Mouse (Mus musculus): Measurements from ENCODE around the gene Fkbpl. TPM values are rescaled to one million over a fixed set of nuclear protein-coding genes. Genes with fewer than 3 reads are reported as not detected.

Gene Fkbpl
- polyA plus RNA-seq, 1 experiment from 2014 or later = 16.1 TPM

DNA sequence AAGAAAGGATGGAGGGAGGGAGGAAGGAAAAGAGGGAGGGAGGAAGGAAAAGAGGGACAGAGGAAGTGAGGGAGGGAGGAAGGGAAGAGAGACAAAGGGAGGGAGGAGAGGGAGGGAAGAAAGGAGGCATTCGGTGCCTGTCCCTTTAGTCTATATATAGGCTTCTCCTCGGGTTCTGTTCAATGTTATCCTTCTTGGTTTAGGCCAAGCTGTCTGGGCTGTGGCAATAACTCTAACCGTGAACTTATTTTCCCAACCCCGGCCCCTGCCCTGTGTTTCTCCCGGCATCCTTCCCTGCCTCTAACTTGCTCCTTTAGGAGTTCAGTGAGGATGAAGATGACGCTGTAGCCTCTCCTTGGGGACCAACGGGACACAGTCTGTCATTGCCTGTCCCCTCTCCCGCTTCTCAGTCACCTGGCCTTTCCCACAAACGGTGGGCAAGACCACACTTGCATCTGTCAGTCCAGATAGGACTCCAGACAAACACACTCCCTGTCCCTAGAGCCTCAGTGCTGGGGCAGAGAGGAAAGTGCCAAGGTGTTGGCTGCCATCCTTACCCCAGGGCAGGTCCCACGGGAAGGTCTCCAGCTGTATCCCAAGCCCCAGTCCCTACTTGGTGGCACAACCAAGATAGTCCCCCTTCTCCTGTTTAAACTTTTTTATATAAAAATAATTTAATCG, 30.1 kb downstream of the Fkbpl start:
- no peaks in the 10 kb centered on the region for H3K36me3 ChIP-seq
- peaks cover 16% of the 10 kb centered on the region for H3K4me1 ChIP-seq (replicated peaks)
- no peak overlapping the region for H3K4me2 ChIP-seq
- peaks cover 51% of the 10 kb centered on the region for H3K27me3 ChIP-seq
- no peak for ATAC-seq (ENCODE audit: low FRiP score, low read depth)
- no peaks in the 10 kb centered on the region for H3K9me3 ChIP-seq
- H3K4me3 ChIP-seq = no peak overlapping the region
- no peak overlapping the region for H3K9ac ChIP-seq
- 74% methylated on average over 11 of the region's 11 CpGs for WGBS
- no peak overlapping the region for H3K27ac ChIP-seq (replicated peaks)

DNA sequence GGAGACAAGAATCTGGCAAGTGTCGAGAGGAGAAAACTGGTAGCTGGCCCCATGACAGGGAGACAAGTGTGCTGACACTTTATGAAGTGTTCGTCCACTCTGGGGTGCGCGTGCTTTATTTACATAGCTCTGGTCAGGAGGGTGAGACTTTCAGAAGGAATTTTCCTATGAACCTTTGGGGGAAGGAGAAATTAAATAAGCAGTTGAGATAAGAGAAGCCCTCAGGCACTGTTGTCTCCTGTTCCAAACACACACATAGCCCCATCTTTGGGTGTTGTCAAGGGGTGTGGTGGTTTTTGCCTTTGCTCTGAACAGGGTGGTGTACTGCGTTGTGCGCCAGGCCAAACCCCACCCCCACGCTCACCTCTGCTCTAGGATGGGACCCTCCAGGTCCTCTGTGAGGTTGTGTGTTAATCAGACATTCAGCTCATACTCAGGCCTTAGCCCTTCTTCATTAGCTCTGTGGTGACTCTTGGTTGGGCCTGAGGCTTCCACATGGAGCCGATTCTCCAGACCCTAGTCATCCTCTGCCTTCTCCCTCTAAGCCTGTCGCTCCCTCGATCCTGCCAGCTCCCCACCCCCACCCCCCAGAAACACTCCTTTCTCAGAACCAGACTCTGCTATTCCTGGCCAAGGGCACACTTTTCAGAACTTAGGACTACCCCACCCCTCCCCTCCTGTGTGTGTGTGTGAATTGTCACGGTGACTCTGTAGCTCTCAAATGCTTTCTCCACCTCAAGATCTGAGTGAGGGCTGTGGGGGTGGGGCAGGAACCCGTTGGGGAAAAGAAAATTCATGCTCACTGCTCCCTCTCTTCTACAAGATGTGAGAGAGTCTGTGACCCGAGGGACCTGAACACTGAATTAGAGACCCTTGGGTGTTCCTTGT, 30.9 kb downstream of the Fkbpl start:
- H3K4me1 ChIP-seq (replicated peaks) = peaks cover 16% of the 10 kb centered on the region
- no peak overlapping the region for H3K4me2 ChIP-seq
- H3K4me3 ChIP-seq = no peak overlapping the region
- no peak overlapping the region for H3K27ac ChIP-seq (replicated peaks)
- 82% methylated on average over 13 of the region's 13 CpGs for WGBS
- no peak for ATAC-seq (ENCODE audit: low FRiP score, low read depth)
- no peaks in the 10 kb centered on the region for H3K9me3 ChIP-seq
- no peak overlapping the region for H3K9ac ChIP-seq
- H3K27me3 ChIP-seq = peaks cover 44% of the 10 kb centered on the region
- no peaks in the 10 kb centered on the region for H3K36me3 ChIP-seq

- peaks cover 38% of the 10 kb centered on the region for H3K27me3 ChIP-seq
- 70% methylated on average over 6 of the region's 6 CpGs for WGBS
- no peak overlapping the region for H3K4me2 ChIP-seq
- H3K27ac ChIP-seq (replicated peaks) = no peak overlapping the region
- no peaks in the 10 kb centered on the region for H3K9me3 ChIP-seq
- no peak overlapping the region for H3K9ac ChIP-seq
- no peak overlapping the region for H3K4me3 ChIP-seq
- no peaks in the 10 kb centered on the region for H3K36me3 ChIP-seq
- ATAC-seq (ENCODE audit: low FRiP score, low read depth) = no peak
- H3K4me1 ChIP-seq (replicated peaks) = peaks cover 16% of the 10 kb centered on the region
Measured at GRCm38 (mm10) chr17:34676093-34676460, 31.5 kb downstream of the Fkbpl start.

DNA sequence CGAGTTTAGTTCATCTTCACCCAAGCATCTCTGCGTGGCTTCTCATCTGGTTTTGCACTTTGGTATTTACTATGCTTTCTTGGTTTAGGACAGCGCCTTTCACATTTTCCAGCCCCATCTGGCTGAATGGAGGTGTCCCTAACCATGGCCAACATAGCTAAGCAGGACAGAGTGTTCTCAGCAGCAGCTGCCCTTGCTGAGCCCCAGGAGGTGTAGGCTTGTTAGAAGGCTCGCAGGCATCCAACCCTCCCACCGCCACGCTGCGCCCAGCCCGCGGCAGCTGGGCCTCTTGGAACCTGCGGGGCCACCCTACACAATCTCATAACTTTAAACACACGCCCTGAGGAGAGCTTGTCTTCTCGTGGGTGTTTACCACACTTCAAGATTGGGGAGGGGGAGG, 32.1 kb downstream of the Fkbpl start:
- H3K4me1 ChIP-seq (replicated peaks) = peaks cover 11% of the 10 kb centered on the region
- no peak overlapping the region for H3K4me2 ChIP-seq
- no peak overlapping the region for H3K9ac ChIP-seq
- H3K36me3 ChIP-seq = no peaks in the 10 kb centered on the region
- 84% methylated on average over 12 of the region's 12 CpGs for WGBS
- no peak for ATAC-seq (ENCODE audit: low FRiP score, low read depth)
- no peak overlapping the region for H3K27ac ChIP-seq (replicated peaks)
- no peaks in the 10 kb centered on the region for H3K9me3 ChIP-seq
- H3K27me3 ChIP-seq = peaks cover 32% of the 10 kb centered on the region
- H3K4me3 ChIP-seq = no peak overlapping the region

DNA sequence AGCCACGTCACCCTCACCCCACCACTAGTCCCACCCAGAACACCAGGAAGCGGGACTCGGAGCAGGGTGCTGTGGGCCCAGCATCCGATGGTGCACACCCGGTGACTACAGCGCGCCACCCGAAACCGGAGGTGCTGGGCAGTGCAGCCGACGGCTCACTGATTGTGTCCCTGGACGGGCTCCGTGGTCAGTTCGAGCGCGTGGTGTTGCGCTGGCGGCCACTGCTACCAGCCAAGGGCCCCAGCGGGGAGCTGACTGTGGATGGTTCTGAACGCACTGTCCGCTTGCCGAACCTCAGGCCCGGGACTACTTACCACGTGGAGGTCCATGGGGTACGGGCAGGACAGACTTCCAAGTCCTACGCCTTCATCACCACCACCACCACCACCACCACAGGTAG, 35.6 kb downstream of the Fkbpl start:
- no peak for ATAC-seq (ENCODE audit: low FRiP score, low read depth)
- 86% methylated on average over 26 of the region's 26 CpGs for WGBS
- no peak overlapping the region for H3K9ac ChIP-seq
- no peak overlapping the region for H3K27ac ChIP-seq (replicated peaks)
- H3K27me3 ChIP-seq = no peaks in the 10 kb centered on the region
- no peaks in the 10 kb centered on the region for H3K36me3 ChIP-seq
- H3K4me2 ChIP-seq = no peak overlapping the region
- H3K4me3 ChIP-seq = no peak overlapping the region
- no peaks in the 10 kb centered on the region for H3K4me1 ChIP-seq (replicated peaks)
- no peaks in the 10 kb centered on the region for H3K9me3 ChIP-seq

DNA sequence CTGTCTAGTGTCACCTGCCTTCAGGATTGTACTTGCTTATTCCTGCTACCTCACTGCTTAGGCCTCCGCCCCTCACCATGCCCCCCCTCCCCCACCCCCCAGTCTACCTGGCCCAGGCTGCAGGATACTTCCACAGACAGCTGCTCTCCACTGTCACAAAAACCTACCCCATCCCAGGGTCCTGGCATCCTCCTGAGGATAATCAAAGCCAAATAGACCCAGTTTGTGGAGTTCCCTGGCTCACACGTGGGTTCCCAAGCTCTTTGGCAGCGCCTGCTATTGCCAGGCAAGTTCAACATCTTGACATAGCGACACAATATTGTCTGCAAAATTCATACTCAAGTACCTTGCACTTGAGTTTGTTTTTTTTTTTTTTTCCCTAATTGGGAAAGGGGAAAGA, 36.1 kb downstream of the Fkbpl start:
- H3K27ac ChIP-seq (replicated peaks) = no peak overlapping the region
- no peak for ATAC-seq (ENCODE audit: low FRiP score, low read depth)
- no peak overlapping the region for H3K9ac ChIP-seq
- 0 out of 2 replicates have a peak, but pooled peaks cover 4% of the 10 kb centered on the region for H3K4me1 ChIP-seq (replicated peaks)
- no peak overlapping the region for H3K4me2 ChIP-seq
- no peaks in the 10 kb centered on the region for H3K36me3 ChIP-seq
- no peaks in the 10 kb centered on the region for H3K9me3 ChIP-seq
- WGBS = 79% methylated on average over 4 of the region's 4 CpGs
- H3K27me3 ChIP-seq = no peaks in the 10 kb centered on the region
- H3K4me3 ChIP-seq = no peak overlapping the region

DNA sequence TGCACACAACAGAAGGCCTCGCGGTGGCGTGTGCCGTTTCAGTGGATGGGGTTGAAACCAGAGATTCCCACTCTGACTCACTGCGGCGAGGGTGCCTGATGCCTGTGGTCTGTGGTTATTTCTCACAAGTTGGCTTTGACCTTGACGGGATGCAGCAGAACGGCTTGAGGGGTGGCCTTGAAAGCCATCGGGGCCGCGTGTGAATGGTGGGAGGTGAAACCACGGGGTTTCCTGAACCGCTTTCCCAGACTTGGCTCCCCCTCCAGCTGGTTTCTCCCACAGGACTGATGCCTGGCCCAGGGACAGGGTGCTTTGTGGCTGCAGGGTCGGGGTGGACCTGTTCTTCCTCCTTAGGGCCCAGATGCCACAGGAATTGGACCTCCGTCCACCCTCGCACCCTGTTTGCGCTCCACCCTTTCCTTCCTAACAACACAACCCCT, 36.6 kb downstream of the Fkbpl start:
- Histone ChIP-seq H3K4me2 (no peak overlapping the region), H3K27ac (replicated peaks) (no peak overlapping the region), H3K36me3 (no peaks in the 10 kb centered on the region), H3K27me3 (no peaks in the 10 kb centered on the region), H3K4me3 (no peak overlapping the region), H3K4me1 (replicated peaks) (0 out of 2 replicates have a peak, but pooled peaks cover 5% of the 10 kb centered on the region), H3K9ac (no peak overlapping the region), H3K9me3 (no peaks in the 10 kb centered on the region)
- 83% methylated on average over 17 of the region's 17 CpGs for WGBS
- no peak for ATAC-seq (ENCODE audit: low FRiP score, low read depth)

DNA sequence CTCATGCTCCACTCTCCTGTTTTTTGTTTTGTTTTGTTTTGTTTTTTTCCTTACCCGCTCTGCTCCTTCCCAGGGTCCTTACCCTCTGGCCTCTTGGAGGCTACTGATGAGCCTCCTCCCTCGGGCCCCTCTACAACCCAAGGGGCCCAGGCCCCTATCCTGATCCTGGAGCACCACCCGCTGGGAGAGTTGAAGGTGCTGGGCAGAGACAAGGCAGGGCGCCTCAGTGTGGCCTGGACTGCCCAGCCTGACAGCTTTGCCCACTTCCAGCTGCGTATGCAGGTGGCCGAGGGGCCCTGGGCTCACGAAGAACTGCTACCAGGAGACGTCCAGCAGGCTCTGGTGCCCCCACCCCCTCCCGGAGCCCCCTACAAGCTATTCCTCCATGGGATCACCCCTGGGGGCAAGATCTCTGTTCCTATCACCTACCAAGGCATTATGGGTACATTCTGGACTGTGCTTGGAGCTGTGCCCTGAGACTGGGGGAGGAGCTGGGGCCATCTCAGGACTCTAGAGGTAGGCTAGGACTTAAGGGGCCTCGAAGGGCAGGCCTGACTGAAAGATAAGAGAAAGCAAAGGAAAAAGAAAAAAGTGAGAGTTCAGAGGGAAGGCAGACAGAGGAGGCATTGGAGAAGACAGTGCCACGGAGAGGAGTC, 37.4 kb downstream of the Fkbpl start:
- H3K27ac ChIP-seq (replicated peaks) = no peak overlapping the region
- no peak for ATAC-seq (ENCODE audit: low FRiP score, low read depth)
- 75% methylated on average over 11 of the region's 11 CpGs for WGBS

GRCm38 (mm10) chr17:34683179-34683578, 38.6 kb downstream of the Fkbpl start:
- Histone ChIP-seq H3K36me3 (no peaks in the 10 kb centered on the region), H3K27ac (replicated peaks) (no peak overlapping the region), H3K4me2 (no peak overlapping the region), H3K4me1 (replicated peaks) (0 out of 2 replicates have a peak, but pooled peaks cover 5% of the 10 kb centered on the region), H3K9me3 (no peaks in the 10 kb centered on the region), H3K27me3 (no peaks in the 10 kb centered on the region), H3K4me3 (no peak overlapping the region), H3K9ac (no peak overlapping the region)
- 77% methylated on average over 8 of the region's 8 CpGs for WGBS
- no peak for ATAC-seq (ENCODE audit: low FRiP score, low read depth)

More for the DNA sequence above, 37.4 kb downstream of the Fkbpl start:
- Histone ChIP-seq H3K27me3 (no peaks in the 10 kb centered on the region), H3K9ac (no peak overlapping the region), H3K36me3 (no peaks in the 10 kb centered on the region), H3K4me3 (no peak overlapping the region), H3K4me1 (replicated peaks) (0 out of 2 replicates have a peak, but pooled peaks cover 5% of the 10 kb centered on the region), H3K9me3 (no peaks in the 10 kb centered on the region), H3K4me2 (no peak overlapping the region)

- no peak overlapping the region for H3K4me2 ChIP-seq
- no peak overlapping the region for H3K9ac ChIP-seq
- H3K9me3 ChIP-seq = no peaks in the 10 kb centered on the region
- H3K4me3 ChIP-seq = no peak overlapping the region
- 69% methylated on average over 10 of the region's 10 CpGs for WGBS
- no peaks in the 10 kb centered on the region for H3K36me3 ChIP-seq
- ATAC-seq (ENCODE audit: low FRiP score, low read depth) = no peak
- H3K27ac ChIP-seq (replicated peaks) = no peak overlapping the region
- H3K4me1 ChIP-seq (replicated peaks) = 0 out of 2 replicates have a peak, but pooled peaks cover 5% of the 10 kb centered on the region
- H3K27me3 ChIP-seq = no peaks in the 10 kb centered on the region
Measured at GRCm38 (mm10) chr17:34683686-34684220, 39.2 kb downstream of the Fkbpl start.

DNA sequence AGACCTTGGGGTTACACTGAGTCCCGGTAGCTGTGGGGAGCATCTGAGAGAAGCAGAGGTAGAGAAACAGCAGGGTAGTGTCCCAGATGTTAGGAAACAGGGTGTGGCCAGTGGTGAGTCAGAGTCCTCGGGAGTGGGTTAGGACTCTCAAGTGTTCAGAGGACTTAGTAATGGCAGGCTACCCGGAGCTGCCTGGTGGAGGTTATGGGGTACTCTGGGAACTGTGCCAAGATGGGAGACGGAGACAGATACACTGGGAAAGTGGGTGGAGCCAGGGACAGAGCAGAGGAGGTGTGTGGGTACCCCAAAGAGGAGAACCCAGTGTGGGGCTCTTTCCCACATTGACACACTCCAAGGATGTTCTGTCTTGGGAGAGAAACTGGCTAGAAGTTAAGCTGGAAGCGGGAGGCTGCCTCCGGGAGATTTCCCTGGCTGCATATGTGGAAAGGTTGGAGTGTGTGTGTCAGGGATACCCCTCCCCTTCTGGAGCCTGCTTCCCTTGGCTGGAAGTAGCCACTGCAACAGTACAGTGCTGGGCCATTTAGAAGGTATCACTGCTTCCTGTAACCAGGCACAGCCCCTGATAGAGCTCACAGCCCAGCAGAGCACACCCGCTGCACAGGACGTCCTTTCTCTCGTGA, 39.8 kb downstream of the Fkbpl start:
- Histone ChIP-seq H3K4me3 (no peak overlapping the region), H3K36me3 (no peaks in the 10 kb centered on the region), H3K4me2 (no peak overlapping the region), H3K9me3 (no peaks in the 10 kb centered on the region), H3K9ac (no peak overlapping the region), H3K27ac (replicated peaks) (no peak overlapping the region), H3K4me1 (replicated peaks) (0 out of 2 replicates have a peak, but pooled peaks cover 5% of the 10 kb centered on the region), H3K27me3 (no peaks in the 10 kb centered on the region)
- 69% methylated on average over 9 of the region's 9 CpGs for WGBS
- ATAC-seq (ENCODE audit: low FRiP score, low read depth) = no peak

Measured in hindbrain, embryonic 15.5 days (tissue).